Mouse (Mus musculus) gastrocnemius, postnatal 14 days (tissue): ENCODE results near the gene Hmga2. TPM values are rescaled to one million over a fixed set of nuclear protein-coding genes. Genes with fewer than 3 reads are reported as not detected.
"Not testable (repeated sequence)": the region's sequence is repeated elsewhere in the genome, so short reads cannot be mapped to it uniquely, and the experiment has no call there.

Source experiments
- DNase-seq: peaks from one replicate; pipeline ENCODE4 v3.0.0; 2021; ENCODE audit warnings: mixed read lengths
- intact Hi-C: fragments of 180-260 bp; cut with DNase I; formaldehyde crosslinking; loops from one replicate; pipeline ENCODE4 v1.15.1; 2025; ENCODE audit warnings: low total_unique reads
- total RNA-seq, 2 experiments: library from RNA; stranded (reverse); gene quantifications; 2 replicates each; pipeline ENCODE4 v1.2.3; 2021

Gene Hmga2
- total RNA-seq, 2 experiments from 2014 or later = 0.06 TPM; not detected in 1

- intact Hi-C loops = no loop called here
- DNase-seq = no peak
Observed at GRCm38 (mm10) chr10:120369187-120369805, 107.0 kb downstream of the Hmga2 start.

DNA sequence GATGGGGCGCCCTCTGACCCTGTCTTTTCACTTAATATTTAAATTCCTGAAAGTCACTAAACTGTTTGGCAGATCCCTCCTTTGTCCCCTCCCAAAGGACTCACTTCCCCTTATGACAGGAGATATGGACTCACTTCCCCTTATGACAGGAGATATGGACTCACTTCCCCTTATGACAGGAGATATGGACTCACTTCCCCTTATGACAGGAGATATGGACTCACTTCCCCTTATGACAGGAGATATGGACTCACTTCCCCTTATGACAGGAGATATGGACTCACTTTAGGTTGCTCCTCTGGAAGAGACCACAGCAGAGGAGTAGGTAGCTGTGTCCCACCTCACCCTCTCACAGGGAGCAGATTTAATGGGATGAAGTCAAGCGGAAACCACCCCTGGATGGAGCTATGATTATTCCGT, 110.1 kb downstream of the Hmga2 start:
- intact Hi-C loops, DNase-seq: not testable (repeated sequence)

- DNase-seq = no peak
- intact Hi-C loops = no loop called here
Observed at GRCm38 (mm10) chr10:120365380-120366172, 110.7 kb downstream of the Hmga2 start.

GRCm38 (mm10) chr10:120363983-120364582, 112.2 kb downstream of the Hmga2 start:
- intact Hi-C loops = no loop called here
- no peak for DNase-seq

- DNase-seq, intact Hi-C loops: not testable (repeated sequence)
Observed at GRCm38 (mm10) chr10:120363298-120363982, 112.8 kb downstream of the Hmga2 start.

DNA sequence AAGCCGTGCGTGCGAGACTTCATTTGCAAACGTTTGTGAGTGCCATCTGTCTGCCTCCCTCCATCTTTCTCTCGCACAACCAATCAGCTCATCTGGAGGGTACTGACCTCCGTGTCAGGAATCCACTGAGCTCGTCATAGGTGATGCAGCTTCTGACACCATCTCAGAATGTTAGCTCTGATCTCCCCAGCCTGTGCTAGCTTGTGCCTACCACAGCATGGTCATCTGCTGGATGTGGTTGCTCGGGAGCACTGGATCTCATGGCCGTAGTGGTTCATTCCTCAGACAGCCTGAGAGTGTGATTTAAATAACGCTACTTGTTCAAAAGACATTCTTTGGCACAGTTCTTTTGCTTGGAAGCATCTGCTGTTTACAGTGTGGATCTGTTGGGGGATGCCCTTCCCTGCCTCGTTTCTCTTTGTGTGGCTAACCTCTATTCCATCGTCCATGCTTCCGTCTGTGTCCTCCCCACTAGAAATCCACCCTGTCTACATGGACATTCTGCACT, 121.7 kb downstream of the Hmga2 start:
- intact Hi-C loops = no loop called here
- no peak for DNase-seq

GRCm38 (mm10) chr10:120345325-120345724, 130.9 kb downstream of the Hmga2 start:
- intact Hi-C loops = no loop called here
- no peak for DNase-seq

- no peak for DNase-seq
- intact Hi-C loops = no loop called here
Observed at GRCm38 (mm10) chr10:120344558-120345318, 131.5 kb downstream of the Hmga2 start.

GRCm38 (mm10) chr10:120339906-120340305, 136.4 kb downstream of the Hmga2 start:
- intact Hi-C loops, DNase-seq: not testable (repeated sequence)

GRCm38 (mm10) chr10:120339324-120339723, 136.9 kb downstream of the Hmga2 start:
- DNase-seq = no peak
- intact Hi-C loops = no loop called here

- no peak for DNase-seq
- intact Hi-C loops = no loop called here
Observed at GRCm38 (mm10) chr10:120338841-120339240, 137.4 kb downstream of the Hmga2 start.

DNA sequence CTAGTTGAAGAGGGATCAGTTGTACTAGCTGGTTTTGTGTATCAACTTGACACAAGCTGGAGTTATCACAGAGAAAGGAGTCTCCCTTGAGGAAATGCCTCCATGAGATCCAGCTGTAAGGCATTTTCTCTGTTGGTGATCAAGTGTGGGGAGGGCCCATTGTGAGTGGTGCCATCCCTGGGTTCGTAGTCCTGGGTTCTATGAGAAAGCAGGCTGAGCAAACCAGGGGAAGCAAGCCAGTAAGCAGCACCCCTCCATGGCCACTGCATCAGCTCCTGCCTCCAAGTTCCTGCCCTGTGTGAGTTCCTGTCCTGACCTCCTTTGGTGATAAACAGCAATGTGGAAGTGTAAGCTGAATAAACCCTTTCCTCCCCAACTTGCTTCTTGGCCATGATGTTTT, 137.8 kb downstream of the Hmga2 start:
- intact Hi-C loops, DNase-seq: not testable (repeated sequence)

GRCm38 (mm10) chr10:120327946-120328345, 148.3 kb downstream of the Hmga2 start:
- DNase-seq = no peak
- intact Hi-C loops = no loop called here

DNA sequence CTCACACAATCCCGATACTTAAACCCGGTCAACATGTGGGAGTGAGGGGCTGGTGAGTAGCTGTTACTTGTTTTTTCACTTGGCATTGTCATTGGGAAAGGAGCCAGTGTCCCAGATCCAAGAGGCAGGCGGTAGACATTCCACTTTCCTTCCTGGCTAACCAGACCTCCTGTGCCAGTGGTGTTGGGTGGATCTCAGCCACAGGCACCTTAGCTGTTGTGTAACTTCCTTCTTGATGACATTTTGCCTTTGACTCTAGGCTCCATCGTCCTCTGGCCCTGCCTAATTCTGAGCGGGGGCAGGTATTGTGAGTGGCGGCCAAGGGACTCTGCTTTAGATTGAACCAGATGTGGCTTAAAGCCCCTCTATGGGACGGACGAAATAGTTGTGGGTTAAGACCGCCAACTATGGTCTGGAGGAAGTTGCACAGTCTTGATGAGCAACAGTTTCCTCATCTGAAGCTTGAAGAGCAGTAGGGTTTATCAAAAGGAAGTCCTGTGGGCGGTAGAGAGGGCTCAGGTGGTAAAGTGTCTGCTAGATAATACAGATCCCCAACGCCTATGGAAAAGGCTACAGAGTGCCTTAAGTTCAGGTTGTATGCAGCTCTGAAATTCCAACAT, 152.6 kb downstream of the Hmga2 start:
- intact Hi-C loops = no loop called here
- no peak for DNase-seq

DNA sequence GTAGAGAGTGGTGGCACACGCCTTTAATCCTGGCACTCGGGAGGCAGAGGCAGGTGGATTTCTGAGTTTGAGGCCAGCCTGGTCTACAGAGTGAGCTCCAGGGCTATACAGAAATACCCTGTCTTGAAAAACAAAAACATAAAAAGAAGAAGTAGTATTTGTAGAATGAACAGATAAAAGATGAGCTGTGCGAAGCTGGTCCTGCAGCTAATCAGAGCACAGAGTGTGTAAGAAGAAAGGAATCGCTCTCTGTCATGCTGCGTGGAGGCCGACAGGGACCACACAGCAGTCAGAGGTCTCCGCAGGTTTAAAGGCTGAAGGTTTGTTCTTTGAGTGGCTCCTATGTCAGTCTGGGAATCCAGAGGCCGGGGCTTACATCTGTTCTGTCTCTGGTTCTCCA, 153.5 kb downstream of the Hmga2 start:
- intact Hi-C loops = no loop called here
- DNase-seq = no peak

DNA sequence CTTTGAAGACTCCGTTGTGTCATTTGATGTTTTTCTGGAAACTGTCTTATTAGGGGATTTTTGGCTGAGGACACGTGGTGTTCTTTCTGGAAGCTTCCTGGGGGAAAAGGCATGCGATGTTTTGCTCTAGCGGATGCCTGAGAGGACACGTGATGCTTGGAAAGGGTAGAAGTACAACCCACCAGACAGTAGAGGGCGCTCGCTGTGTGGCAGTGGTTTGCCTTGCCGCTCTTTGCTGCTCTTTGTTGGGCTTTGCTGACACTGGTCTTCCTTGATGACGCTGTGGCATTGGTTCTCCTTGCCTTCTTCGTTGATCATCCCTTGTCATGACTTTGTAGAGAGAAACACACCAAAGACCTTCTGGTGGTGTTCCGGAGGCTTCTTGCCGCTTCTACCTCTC, 156.7 kb downstream of the Hmga2 start:
- intact Hi-C loops = no loop called here
- DNase-seq = no peak
